Mouse (Mus musculus): ENCODE data around the gene Zer1. TPM values are rescaled to one million over a fixed set of nuclear protein-coding genes. Genes with fewer than 3 reads are reported as not detected.

Gene Zer1
- polyA plus RNA-seq, 1 experiment from 2014 or later, result 13.9 TPM

Other genes with a start within 250 kb of the Zer1 start
- 67.9 and 70.8 TPM in 2 replicates for gene Odf2, start 235.4 kb downstream of the Zer1 start, polyA plus RNA-seq (2015; fragmentation: Nextera tagmentation; extraction: Ambion mirVana)
- 64.4 and 69.8 TPM in 2 replicates for gene Gle1, start 189.2 kb downstream of the Zer1 start, polyA plus RNA-seq (2015; fragmentation: Nextera tagmentation; extraction: Ambion mirVana)
- gene Sptan1, start 159.0 kb downstream of the Zer1 start, polyA plus RNA-seq (2015; fragmentation: Nextera tagmentation; extraction: Ambion mirVana), result 216 and 240 TPM in 2 replicates
- gene Wdr34, start 75.7 kb downstream of the Zer1 start, polyA plus RNA-seq (2015; fragmentation: Nextera tagmentation; extraction: Ambion mirVana), result 73.9 and 79.0 TPM in 2 replicates
- 315 and 329 TPM in 2 replicates for gene Set, start 67.2 kb downstream of the Zer1 start, polyA plus RNA-seq (2015; fragmentation: Nextera tagmentation; extraction: Ambion mirVana)
- 2.4 and 2.8 TPM in 2 replicates for gene Pkn3, start 46.9 kb downstream of the Zer1 start, polyA plus RNA-seq (2015; fragmentation: Nextera tagmentation; extraction: Ambion mirVana)
- 26.3 and 27.7 TPM in 2 replicates for gene Zdhhc12, start 30.9 kb downstream of the Zer1 start, polyA plus RNA-seq (2015; fragmentation: Nextera tagmentation; extraction: Ambion mirVana)
- 12.4 and 12.5 TPM in 2 replicates for gene Tbc1d13, start 9.2 kb upstream of the Zer1 start, polyA plus RNA-seq (2015; fragmentation: Nextera tagmentation; extraction: Ambion mirVana)
- 23.7 and 26.1 TPM in 2 replicates for gene Endog, start 46.9 kb upstream of the Zer1 start, polyA plus RNA-seq (2015; fragmentation: Nextera tagmentation; extraction: Ambion mirVana)
- gene Spout1, start 53.9 kb upstream of the Zer1 start, polyA plus RNA-seq (2015; fragmentation: Nextera tagmentation; extraction: Ambion mirVana), result 62.1 and 67.1 TPM in 2 replicates
- 13.3 and 13.8 TPM in 2 replicates for gene Kyat1, start 81.3 kb upstream of the Zer1 start, polyA plus RNA-seq (2015; fragmentation: Nextera tagmentation; extraction: Ambion mirVana)
- 56.8 and 57.8 TPM in 2 replicates for gene Lrrc8a, start 113.1 kb upstream of the Zer1 start, polyA plus RNA-seq (2015; fragmentation: Nextera tagmentation; extraction: Ambion mirVana)
- 0.18 and 0.26 TPM in 2 replicates for gene Gm28035, start 116.0 kb upstream of the Zer1 start, polyA plus RNA-seq (2015; fragmentation: Nextera tagmentation; extraction: Ambion mirVana)
- 6.0 and 6.2 TPM in 2 replicates for gene Phyhd1, start 141.6 kb upstream of the Zer1 start, polyA plus RNA-seq (2015; fragmentation: Nextera tagmentation; extraction: Ambion mirVana)
- gene Gm28038, start 156.5 kb upstream of the Zer1 start, polyA plus RNA-seq (2015; fragmentation: Nextera tagmentation; extraction: Ambion mirVana), result not detected in 2 replicates
- 39.1 and 39.7 TPM in 2 replicates for gene Dolk, start 161.7 kb upstream of the Zer1 start, polyA plus RNA-seq (2015; fragmentation: Nextera tagmentation; extraction: Ambion mirVana)
- 15.7 and 20.9 TPM in 2 replicates for gene Nup188, start 161.8 kb upstream of the Zer1 start, polyA plus RNA-seq (2015; fragmentation: Nextera tagmentation; extraction: Ambion mirVana)
- gene Sh3glb2, start 234.8 kb upstream of the Zer1 start, polyA plus RNA-seq (2015; fragmentation: Nextera tagmentation; extraction: Ambion mirVana), result 189 and 205 TPM in 2 replicates
- gene Miga2, start 239.6 kb upstream of the Zer1 start, polyA plus RNA-seq (2015; fragmentation: Nextera tagmentation; extraction: Ambion mirVana), result 35.0 and 36.0 TPM in 2 replicates

All from hindbrain, embryonic 15.5 days (tissue).